Mouse (Mus musculus) kidney, adult 18-20 months (tissue): Measurements from ENCODE around the gene Dpp9.
A peak's percentile ranks its signal among the peaks of the same experiment; 100 is the strongest.

Source experiments
- DNase-seq: peaks from one replicate; pipeline ENCODE4 v3.0.0; 2021

The Dpp9 gene

DNA sequence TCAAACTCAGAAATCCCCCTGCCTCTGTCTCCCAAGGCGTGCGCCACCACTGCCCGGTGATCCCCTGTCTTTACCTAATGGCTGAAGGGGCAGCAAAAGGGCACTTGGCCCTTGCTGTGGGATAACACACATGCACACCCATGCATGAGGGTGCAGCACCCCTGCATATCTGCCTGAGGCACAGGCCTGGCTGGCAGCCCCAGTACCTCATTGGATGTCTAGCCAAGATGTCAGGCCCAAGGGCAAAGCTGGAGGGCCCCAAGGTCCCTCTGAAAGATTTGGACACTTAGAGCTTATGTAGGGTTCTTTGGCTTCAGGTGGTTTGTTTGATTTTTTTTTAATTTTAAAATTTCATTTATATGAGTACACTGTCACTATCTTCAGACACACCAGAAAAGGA is 43.3 kb downstream of the Dpp9 start:
- DNase-seq, result no peak

DNA sequence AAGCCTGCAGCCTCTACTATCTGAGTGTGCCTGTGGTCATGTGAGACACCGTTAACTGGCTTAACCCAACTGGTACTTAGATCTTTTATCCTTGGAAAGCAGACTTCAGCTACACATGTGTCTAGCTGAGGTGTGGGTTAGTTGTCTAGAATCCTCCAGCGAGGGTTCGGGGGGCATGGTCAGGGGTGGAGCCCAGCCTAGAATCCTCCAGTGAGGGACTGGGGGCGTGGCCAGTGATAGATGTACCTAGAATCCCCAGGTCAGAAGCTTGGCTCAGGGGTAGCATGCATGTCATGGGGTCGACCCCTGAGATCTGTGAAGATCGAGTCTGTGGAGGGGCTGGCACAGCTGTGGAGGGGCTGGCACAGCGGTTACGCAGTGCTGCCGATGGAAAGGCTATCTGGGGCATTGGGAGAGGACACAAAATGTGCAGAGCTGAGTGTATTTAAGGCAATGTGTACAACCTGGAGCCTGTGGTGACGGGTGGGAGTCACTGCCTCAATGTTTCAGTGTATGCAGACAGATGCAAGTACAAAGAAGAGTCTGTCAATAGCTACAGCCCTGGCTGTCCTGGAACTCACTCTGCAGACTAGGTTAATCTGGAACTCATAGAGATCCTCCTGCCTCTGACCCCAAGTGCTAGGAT is 45.2 kb downstream of the Dpp9 start:
- no peak for DNase-seq

DNA sequence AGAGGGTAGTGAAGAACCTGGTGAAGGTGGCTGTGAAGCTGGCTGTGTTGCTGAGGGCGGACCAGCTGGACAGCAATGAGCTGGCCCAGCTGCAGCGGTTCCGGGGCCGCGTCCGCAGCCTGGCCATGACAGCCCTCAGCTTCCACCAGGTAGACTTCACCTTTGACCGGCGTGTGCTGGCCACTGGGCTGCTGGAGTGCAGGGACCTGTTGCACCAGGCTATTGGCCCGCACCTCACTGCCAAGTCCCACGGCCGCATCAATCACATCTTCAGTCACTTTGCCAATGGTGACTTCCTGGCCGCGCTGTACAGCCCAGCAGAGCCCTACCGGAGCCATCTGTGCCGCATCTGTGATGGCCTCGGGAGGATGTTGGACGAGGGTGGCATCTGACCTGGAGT is 46.8 kb downstream of the Dpp9 start:
- DNase-seq, result no peak

DNA sequence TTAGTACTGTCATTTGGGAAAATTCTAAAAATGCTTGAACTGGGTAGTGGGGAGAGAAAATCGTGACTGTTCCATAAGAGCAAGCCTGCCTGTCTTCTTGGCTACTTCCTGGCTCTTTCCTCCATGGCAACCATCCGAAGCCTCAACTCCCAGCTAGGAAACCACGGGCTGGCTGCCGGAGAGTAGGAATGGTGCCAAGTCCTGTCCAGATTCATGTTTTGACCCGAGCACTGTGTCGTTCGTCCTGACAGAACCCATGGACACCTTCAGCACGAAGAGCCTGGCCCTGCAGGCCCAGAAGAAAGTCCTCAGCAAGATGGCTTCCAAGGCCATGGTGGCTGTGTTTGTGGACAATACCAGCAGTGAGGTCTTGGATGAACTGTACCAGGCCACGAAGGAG is 47.2 kb downstream of the Dpp9 start:
- no peak for DNase-seq

DNA sequence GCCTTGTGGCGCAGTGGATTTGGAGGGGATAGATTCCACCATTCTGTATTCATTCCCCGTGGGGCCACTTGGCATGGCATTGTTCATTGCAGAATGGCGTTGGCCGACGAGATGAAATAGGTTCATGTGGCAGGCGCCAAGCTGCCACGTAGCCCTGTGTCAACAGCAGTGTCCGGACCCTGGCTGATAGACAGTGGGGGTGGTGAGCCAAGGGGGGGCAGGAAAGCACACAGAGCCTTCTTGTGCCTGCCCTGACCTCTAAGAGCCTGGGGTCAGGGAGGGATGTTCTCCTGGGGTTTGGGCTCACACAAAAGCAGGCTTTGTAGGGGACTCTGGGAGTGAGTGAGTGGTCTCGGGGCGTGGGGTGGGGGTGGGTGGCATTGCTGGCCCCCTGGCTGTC is 48.1 kb downstream of the Dpp9 start:
- no peak for DNase-seq

DNA sequence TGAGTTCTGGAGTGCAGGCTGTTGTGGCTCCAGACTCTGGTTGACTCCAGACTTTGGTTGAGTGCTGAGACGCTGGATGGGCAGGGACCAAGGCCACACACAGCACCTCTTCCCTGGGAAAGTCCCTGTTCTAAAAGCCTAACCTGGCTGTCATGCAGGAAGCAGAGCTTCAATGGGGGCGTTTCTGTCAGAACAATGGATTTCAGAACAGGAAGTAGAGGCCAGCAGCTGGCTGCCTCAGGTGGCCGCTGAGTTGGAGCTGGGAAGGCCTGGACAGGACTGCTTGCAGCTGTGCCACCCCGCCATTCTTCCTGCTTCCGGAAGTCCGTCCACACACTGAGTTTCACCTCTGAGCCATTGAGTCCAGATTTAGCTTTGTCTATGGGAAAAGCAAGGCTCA is 48.9 kb downstream of the Dpp9 start:
- no peak for DNase-seq

DNA sequence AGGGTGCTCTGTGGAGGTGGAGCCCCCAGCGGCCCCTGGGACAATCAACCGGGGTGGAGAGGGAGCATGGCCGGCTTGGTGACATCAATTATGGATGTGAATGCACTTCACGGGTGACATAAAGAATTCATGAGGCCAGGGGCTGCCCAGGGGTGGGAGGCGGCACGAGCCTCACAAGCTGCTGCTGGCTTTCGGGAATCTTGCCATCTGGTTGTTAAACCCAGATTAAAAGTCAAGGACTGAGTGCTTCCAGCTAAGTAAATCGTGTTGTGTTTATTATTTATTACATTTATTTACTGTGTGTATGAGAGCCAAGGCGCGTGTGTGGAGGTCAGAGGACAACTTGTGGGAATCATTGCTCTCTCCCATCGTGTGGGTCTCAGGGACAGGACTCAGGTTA is 53.0 kb downstream of the Dpp9 start:
- DNase-seq, result no peak

DNA sequence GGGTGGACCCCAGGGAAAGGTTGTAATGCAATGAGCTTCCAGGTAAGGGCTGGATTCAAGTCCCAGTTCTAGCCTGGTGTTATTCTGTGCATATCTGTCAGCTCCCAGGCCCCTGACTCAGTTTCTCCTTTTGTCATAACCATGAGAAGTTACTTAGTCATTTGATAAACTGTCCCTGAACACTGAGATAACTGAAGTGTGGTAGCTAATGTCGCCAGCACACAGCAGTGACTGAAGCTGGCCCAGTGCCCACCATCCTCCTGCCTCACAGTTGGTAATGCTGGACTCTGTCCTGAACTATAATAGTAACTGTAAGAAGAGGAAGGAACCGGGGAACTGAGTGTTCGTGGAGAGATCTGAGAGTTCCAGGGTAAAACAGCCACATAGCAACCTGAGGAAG is 54.2 kb downstream of the Dpp9 start:
- DNase-seq, result no peak

DNA sequence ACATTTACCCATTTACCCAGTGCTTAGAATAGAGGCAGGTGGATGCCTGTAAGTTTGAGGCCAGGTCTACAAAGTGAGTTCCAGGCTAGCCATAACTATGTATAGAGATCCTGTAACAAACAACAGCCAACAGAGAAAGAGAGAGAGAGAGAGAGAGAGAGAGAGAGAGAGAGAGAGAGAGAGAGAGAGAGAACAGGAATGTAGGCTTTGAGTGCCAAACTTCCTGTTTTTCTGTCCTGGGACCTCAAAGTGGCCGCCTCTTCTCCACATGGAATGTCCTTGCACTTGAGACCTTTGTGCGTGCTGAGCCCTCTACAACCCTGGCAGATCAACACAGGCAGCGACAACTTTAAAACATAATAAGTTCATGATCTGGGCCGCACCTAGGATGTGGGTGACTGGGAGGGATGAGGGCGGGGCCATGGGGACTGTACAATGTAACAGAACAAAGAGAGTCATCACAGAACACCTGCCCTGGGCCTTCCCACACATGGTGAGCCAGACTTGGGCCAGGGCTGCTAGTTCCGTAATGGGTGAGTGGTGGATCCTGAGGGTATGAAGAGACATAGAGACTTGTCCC is 55.1 kb downstream of the Dpp9 start:
- DNase-seq, result no peak

DNA sequence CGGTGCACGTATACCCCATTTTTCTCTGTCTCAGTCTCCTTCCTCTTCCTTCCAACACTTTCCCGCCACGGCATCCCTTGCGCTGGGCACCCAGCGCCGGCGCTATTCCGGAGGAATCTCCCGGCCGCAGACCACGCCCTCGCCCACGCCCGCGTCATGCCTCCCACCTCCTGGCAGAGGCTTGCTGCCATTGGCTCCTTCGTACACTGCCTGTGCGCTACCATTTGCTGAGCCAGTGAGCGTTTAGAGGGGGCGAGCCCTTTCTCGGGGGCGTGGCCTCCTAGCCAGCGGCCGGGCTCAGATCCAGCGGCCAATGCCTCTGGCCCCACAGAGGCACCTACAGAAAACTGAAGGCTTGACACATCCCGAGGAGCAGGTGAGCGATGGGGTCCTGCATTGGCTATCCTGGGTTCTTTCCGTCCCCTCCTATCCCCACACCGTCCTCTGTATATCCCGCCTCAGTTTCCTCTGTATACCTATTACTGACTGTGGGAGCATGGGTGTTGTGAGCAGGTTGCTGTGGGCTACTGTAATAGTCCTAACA is 56.4 kb downstream of the Dpp9 start, which contains the start of gene Tnfaip8l1:
Gene Tnfaip8l1, plus strand, starts transcription at position 247 of the 544 bp plus-strand sequence.
- DNase-seq, result peak; percentile 93

DNA sequence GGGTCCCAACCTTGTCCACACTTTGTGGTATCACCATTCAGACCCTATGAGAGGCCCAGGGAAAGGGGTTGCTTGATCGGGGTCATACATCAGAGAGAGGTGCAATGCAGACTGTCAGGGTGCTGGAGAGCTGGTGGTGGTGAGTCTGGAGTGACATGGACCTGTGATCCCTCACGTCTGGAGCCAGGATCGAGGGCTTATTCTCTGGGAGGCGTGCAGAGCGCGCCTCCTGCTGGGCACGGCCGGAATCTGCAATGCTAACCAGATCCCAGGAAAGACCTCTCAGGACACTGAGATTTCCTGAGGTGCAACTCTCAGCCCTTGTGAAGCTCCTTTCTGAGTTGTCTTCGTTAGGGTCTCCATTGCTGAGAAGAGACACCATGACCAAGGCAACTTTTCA is 59.0 kb downstream of the Dpp9 start:
- peak; percentile 77 for DNase-seq

DNA sequence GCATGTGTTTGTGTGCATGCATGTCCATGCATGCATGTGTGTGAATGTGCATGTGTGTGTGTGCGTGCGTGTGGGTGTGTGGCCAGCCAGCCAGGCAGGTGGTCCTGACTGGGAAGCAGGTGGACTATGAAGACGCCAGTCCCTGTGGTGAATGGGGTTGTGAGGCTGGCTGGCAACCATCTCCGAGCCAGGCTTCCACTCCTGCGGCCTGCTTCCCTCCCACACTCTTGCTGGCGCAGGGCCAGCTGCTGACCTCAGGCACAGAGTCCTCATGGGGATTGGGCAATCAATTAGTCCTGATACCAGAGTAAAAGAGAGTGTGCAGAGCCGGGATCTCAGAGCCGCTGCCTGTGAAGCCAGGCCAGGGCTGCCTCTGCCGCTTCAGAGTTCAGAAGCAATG is 65.1 kb downstream of the Dpp9 start:
- DNase-seq, result peak; percentile 47

DNA sequence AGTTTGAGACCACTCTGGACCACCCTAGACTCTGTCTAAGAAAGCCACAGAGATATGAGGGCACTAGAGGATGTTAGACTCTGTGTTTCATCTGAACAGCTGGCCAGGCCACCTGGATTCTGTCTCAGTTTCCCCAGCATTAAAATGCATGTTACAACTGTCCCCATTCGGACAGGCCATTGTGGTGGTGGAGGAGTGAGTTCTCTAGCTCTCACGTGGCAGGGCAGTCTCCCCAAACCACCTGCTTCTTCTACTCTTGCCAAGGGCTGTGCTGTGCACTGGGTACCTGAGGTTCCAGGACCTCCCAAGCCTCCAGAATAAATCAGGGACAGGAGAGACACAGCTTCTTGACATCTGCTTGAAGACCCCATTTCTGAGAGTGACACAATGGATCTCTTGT is 68.8 kb downstream of the Dpp9 start:
- no peak for DNase-seq

DNA sequence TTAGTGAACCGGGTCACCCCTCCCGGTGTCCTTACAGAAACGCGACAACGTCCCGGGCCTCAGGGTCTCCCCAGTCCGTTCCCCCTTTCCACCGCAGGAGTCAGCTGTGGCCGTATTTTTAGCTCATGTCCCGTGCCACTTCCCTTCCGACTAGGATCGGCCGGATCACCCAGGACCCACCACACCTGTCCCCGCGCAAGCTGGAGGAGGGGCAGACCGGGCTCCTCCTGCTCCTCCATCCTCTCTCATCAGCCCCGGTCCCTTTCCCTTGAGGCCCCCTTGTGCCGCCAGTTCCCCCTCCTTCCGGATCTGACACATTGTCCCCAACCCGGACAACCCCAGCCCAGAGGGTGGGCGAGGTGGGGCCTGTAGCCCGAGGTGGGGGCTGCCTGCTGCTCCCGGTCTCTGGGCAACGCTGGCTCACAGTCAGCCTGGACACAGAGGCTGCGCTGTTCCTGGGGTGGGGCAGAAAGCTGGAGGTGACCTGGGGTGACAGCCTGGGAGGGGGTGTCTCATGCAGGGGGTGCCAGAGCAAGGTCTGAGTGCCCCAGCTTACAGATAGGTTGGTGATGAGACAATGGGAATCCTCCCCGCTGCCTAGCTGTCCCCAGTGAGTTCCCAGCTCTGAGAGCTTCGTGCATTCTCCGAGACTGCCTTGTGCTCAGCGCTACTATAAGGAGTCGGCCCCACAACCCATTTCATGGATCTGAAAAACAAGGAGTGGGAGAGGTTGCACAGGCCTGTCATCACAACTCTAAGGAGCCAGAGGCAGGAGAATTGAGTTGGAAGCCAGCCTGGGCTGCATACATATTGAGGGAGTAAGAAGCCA is 69.7 kb downstream of the Dpp9 start:
- no peak for DNase-seq

DNA sequence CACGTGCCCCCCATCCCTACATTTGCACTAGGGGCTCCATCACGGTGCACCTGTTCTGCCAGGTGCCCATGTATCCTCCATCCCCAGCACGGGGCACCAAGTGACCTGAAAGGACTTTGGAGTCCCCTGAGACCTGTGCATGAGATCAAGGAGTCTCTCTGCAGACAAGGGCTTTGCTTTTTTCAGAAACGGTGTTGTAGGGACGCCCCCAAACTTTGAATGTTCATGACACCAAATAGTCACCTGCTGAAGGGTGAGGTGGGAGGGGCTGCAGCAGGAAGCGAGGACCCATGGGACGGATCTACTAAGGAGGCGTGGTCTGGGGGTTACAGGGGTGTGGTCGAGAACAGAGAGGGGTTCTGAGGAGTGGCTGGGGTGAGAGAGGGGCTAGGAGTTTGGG is 70.4 kb downstream of the Dpp9 start:
- no peak for DNase-seq

DNA sequence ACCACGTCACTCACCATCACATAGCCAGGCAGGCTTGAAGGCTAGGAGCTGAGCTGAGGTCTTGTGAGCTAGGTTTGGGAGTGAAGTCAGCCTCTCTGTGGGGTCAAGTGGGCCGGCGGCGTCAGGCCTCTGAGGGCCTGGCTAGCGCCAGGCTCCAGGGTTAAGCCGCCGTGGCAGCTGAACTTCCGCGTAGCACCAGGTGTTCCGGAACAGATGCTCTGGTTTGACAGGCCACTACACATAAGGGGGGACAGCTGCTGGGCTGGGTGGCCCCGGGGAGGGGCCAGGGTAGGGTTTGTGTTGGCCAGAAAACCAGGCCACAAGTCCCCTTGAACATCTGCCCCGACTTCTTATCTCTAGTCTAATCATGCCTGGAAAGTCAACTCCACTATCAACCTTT is 71.3 kb downstream of the Dpp9 start:
- no peak for DNase-seq

DNA sequence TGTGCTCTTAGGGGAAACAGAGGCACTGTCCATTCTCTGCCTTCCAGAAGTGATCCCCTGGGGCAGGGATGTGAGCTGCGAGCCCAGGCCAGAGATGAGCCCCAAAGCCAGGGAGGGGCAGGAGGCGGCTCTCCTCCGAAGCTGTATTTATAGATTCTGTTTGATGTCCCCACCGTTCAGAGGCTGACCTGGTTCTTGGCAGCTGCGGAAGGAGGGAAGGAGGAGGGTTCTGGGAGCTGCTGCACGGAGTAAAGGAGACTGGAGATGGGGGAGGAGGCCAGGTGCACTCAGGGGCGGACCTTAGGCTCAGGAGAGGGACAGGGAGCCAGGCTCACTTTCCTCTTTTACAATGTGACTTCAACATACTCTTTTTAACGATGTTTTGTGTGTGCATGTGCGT is 72.6 kb downstream of the Dpp9 start:
- DNase-seq, result no peak

DNA sequence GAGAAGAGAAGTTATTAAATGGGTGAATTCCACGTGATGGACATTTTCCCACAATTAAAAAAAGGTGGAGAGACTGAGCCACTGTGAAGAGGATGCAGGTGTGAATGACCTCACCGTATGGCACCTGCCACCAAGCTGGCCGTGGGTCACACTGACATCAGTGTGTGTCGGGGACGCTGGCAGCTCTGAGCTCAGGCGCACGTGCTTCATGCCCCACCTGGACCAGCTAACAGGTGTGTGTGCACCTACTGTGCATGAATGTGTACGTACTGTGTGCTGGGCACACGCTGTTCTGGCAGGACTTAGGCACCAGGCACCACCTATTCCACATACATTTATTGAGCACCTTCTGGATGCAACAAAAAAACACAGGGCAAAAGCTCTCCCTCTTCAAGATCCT is 74.2 kb downstream of the Dpp9 start:
- DNase-seq, result no peak

DNA sequence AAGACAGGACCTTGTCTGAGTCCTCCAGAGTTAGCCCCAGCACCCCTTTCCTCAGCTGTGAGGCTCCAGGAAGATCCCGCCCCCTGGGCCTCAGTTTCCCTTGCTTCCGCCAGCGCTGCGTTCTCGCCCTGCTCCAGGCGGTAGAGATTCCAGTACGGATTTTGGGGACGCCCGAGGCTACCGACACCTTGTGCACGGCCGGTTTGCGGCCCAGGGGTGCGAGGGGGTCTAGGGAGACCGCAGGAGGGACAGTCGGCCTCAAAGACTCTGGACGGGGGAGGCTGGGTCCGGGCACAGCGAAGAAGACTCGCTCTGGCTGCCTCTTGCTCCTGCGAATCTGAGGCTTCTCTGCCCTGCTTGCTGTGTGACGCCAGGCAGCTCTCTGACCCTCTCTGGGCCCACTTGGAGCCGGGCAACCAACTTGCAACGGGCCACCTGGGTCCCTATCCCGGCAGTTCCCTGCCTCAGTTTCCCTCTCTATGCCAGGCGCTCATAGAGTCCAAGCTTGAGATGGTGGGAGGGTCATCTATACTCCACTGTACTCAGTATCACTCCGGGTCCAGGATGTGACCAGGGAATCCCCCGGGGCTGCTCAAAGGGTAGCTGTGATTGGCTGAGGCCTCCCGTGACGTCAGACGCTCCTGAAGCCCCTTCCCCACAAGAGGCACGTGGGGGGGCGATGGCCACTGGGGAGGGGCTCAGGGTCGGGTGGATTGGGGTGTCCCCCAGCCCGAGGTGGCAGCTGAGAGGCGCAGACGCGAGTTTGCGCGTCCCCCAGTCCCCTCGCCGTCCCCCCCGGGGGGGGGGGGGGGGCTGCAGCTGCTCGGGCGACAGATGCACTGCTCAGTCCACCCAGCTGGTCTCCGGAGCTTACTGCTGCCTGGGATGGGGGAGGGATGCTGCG is 76.8 kb downstream of the Dpp9 start:
- no peak for DNase-seq

DNA sequence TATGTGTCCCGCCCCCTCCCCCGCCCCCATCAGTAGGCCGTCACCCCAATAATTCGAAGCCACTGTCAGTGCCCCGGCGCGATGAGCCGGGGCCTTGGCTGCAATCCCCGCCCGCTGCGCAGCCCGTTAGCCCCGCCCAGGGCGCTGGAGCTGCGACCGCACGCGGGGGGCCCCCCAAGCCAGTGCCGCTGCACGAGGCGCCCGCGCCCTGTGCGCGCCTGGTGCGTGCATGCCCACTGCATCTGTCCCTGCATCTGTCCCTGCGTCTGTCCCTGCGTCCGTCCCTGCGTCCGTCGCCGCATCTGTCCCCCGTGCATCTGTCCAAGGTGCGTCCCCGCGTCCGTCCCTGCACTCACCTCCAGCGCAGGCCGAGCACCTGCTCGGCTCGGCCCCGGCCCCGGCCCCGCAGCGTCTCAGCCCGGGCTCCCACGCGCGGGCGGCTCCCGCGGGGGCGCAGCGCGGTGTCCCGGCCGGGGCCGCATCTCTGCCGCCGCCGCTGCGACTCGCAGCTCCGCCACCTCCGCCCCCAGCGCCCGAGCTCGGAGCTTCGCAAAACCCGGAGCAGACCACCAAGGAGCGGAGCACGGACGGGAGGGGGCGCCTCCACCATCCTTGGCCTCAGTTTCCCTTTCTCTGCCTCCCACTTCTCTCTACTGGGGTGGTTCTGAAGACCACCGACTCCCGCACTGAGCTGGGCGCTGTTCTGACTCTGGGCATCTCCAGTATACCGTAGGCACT is 78.7 kb downstream of the Dpp9 start, which contains the start of gene Sema6b:
Gene Sema6b, minus strand, starts transcription at position 486 of the 738 bp plus-strand sequence.
- peak; percentile 43 for DNase-seq

DNA sequence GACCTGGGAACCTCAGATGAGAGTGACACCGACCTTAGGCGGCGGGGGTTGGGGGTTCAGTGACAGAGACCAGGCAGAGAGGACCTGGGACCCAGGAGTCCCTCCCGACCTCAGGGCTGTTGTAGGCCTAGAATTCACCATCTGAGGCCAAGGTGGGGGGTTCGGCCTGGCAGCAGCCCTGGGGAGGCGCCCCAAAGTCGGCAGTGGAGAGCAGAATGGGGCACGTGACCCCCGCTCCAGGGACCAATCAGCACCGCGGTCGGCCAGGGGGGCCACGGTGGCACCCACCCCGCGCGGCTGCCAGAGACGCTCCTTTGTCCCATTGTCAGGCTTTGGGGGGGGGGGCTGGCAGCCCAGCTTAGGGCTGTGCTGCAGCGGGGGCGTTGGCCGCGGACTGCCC is 79.3 kb downstream of the Dpp9 start:
- DNase-seq, result no peak
